Mouse (Mus musculus): ENCODE measurements around the gene Cyp2a22.
"Not testable (repeated sequence)": the region's sequence is repeated elsewhere in the genome, so short reads cannot be mapped to it uniquely, and the experiment has no call there.

The Cyp2a22 gene

GRCm38 (mm10) chr7:26939262-26939661, at the start of gene Cyp2a22:
Gene Cyp2a22, minus strand, starts transcription at chr7:26939384.
- no peak for DNase-seq

- DNase-seq = not testable (repeated sequence)
Measured at GRCm38 (mm10) chr7:26983151-26983550, 44.0 kb upstream of the Cyp2a22 start.

GRCm38 (mm10) chr7:26982551-26982950, 43.4 kb upstream of the Cyp2a22 start:
- DNase-seq = no peak

- not testable (repeated sequence) for DNase-seq
Measured at GRCm38 (mm10) chr7:26981937-26982336, 42.8 kb upstream of the Cyp2a22 start.

- DNase-seq = not testable (repeated sequence)
Measured at GRCm38 (mm10) chr7:26981464-26981863, 42.3 kb upstream of the Cyp2a22 start.

- not testable (repeated sequence) for DNase-seq
Measured at GRCm38 (mm10) chr7:26962371-26962770, 23.2 kb upstream of the Cyp2a22 start.

- DNase-seq = not testable (repeated sequence)
Measured at GRCm38 (mm10) chr7:26953306-26953705, 14.1 kb upstream of the Cyp2a22 start.

- DNase-seq = not testable (repeated sequence)
Measured at GRCm38 (mm10) chr7:26952671-26953070, 13.5 kb upstream of the Cyp2a22 start.

- not testable (repeated sequence) for DNase-seq
Measured at GRCm38 (mm10) chr7:26941320-26941925, 2.2 kb upstream of the Cyp2a22 start.

- not testable (repeated sequence) for DNase-seq
Measured at GRCm38 (mm10) chr7:26917114-26917513, 22.1 kb downstream of the Cyp2a22 start.

Data from thymus, postnatal 4 days (tissue).